Mouse (Mus musculus): Measurements from ENCODE around the gene Fam171a2. TPM values are rescaled to one million over a fixed set of nuclear protein-coding genes. Genes with fewer than 3 reads are reported as not detected.
A peak's percentile ranks its signal among the peaks of the same experiment; 100 is the strongest.

Fam171a2 gene
- polyA plus RNA-seq, 1 experiment from 2014 or later, result 26.0 TPM

DNA sequence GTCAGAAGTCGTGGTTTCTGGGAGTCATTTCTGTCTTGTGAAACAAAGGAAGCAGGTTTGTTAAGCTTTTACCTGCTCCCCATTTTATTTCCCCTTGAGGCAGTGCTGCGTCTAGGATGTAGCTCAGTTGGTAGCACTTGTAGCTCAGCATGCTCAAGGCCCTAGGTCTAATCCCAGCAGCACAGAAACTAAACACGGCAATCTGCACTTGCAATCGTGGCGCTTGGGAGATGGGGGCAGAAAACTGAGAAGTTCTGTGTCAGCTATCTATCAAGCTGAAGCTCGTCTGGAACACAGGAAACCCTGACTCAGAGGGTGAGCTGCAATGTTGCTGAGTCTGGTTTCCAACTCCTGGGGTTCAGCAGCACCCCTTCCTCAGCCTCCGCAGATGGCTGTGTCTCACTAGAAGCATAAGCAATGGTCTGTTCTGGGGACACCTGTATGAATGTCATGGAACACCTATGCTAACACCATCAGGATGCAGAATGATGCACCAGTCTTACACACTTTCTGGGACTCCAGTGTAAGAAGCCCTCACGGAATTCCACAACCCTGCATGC is 18.4 kb downstream of the Fam171a2 start:
- H3K4me3 ChIP-seq (ENCODE audit: low read depth, low read length), result no peak overlapping the region
- no peaks in the 10 kb centered on the region for H3K9me3 ChIP-seq (replicated peaks; ENCODE audit: control insufficient read depth, low read length)
- no peak for DNase-seq (ENCODE audit: low spot score)
- ATAC-seq, result no peak
- H3K4me2 ChIP-seq (ENCODE audit: low read length), result 0 out of 2 replicates have a peak overlapping the region, but pooled peaks have one; percentile 100
- H3K9ac ChIP-seq (ENCODE audit: low read length), result 0 out of 2 replicates have a peak overlapping the region, but pooled peaks have one; percentile 64
- H3K27ac ChIP-seq (ENCODE audit: low read depth, low read length), result no peak overlapping the region
- H3K36me3 ChIP-seq (ENCODE audit: control insufficient read depth, insufficient read depth, low read length), result peaks cover 8% of the 10 kb centered on the region; the same call in 1 of the 2 replicates
- 0 out of 2 replicates have a peak, but pooled peaks cover 3% of the 10 kb centered on the region for H3K4me1 ChIP-seq (ENCODE audit: control insufficient read depth, insufficient read depth, low read length)
- no peaks in the 10 kb centered on the region for H3K27me3 ChIP-seq (replicated peaks; ENCODE audit: control insufficient read depth, insufficient read depth, low read length)
- WGBS, result 75% methylated on average over 8 of the region's 8 CpGs

DNA sequence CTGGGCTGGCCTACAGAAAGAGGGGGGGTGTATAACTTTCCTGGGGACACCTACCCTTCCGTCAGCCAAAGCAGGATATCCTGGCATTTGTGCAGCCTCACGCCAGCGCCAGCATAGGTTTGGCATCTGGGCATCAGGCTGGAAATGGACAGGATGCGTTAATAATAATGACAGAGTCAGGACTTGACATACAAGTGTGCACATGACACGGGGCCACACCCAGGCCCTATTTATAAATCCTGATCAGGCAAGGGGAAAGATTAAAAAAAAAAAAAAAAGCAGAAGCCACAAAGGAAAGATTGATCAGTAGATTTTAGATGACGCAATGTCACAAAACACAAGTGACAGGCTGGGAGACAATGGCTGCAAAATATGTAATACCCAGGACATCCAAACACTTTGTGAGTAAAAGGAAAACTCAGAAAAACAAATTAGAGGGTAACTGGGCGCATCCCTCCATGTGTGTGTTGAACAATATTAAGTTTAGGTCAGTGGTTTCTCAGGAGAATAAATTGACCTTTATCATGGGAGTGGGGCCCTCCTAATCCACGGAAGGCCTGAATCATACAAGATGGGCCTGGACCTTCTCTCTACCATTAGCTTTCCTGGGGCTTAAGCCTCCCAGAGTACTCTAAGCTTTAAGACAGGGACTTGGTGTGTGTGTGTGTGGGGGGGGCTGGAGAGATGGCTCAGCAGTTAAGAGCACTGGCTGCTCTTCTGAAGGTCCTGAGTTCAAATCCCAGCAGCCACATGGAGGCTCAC is 21.7 kb downstream of the Fam171a2 start:
- Histone ChIP-seq H3K4me1 (ENCODE audit: control insufficient read depth, insufficient read depth, low read length) (0 out of 2 replicates have a peak, but pooled peaks cover 3% of the 10 kb centered on the region), H3K27me3 (replicated peaks; ENCODE audit: control insufficient read depth, insufficient read depth, low read length) (no peaks in the 10 kb centered on the region), H3K4me3 (ENCODE audit: low read depth, low read length) (no peak overlapping the region), H3K27ac (ENCODE audit: low read depth, low read length) (no peak overlapping the region), H3K9ac (ENCODE audit: low read length) (no peak overlapping the region), H3K36me3 (ENCODE audit: control insufficient read depth, insufficient read depth, low read length) (no peaks in the 10 kb centered on the region), H3K9me3 (replicated peaks; ENCODE audit: control insufficient read depth, low read length) (no peaks in the 10 kb centered on the region), H3K4me2 (ENCODE audit: low read length) (no peak overlapping the region)
- 86% methylated on average over 8 of the region's 8 CpGs for WGBS
- no peak for ATAC-seq
- DNase-seq (ENCODE audit: low spot score), result no peak

DNA sequence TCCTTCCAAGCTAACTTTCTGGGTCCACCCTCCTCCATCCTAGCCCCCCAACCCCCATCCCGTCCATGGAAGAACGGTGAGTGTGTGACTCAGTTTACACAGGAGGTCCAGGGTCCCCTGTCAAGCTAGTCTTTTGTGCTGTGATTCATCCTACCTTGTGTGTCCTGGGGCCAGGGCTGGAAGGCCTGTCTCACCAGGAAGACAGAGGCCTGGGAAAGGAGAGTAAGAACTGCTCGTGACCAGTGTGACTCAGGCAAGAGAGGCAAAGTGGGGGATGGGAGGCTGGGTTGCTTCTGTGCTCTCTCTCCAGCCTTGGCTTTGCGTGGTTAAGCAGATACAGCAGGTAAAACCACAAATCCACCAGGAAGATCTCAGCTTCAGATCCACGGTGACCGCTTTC is 22.8 kb downstream of the Fam171a2 start:
- ATAC-seq (no peak), DNase-seq (ENCODE audit: low spot score) (no peak)
- 77% methylated on average over 6 of the region's 6 CpGs for WGBS

DNA sequence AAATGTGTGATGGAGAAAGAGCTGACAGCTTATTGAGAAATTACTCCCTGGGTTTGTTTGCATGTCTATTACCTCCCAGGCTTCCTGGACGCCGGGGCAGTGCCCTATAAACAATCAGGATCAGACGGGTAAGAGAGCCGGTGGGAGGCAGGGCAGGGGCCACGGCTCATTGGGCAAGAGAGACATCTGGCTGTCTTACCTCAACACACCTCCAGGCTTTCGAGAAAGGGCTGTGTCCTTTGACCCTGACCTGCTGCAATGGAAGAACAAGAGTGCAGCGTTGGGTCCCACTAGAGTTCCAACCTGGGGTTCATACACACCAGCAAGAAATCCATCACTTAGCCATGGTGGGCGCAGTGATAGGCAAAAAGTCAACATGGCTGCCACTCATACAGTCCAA is 25.9 kb downstream of the Fam171a2 start:
- Histone ChIP-seq H3K36me3 (ENCODE audit: control insufficient read depth, insufficient read depth, low read length) (no peaks in the 10 kb centered on the region), H3K4me1 (ENCODE audit: control insufficient read depth, insufficient read depth, low read length) (no peaks in the 10 kb centered on the region), H3K27me3 (replicated peaks; ENCODE audit: control insufficient read depth, insufficient read depth, low read length) (no peaks in the 10 kb centered on the region), H3K4me2 (ENCODE audit: low read length) (no peak overlapping the region), H3K9me3 (replicated peaks; ENCODE audit: control insufficient read depth, low read length) (no peaks in the 10 kb centered on the region), H3K4me3 (ENCODE audit: low read depth, low read length) (no peak overlapping the region), H3K27ac (ENCODE audit: low read depth, low read length) (no peak overlapping the region), H3K9ac (ENCODE audit: low read length) (no peak overlapping the region)
- no peak for DNase-seq (ENCODE audit: low spot score)
- 67% methylated on average over 8 of the region's 8 CpGs for WGBS
- ATAC-seq, result no peak

More for the DNA sequence above, 22.8 kb downstream of the Fam171a2 start:
- H3K27me3 ChIP-seq (replicated peaks; ENCODE audit: control insufficient read depth, insufficient read depth, low read length), result no peaks in the 10 kb centered on the region
- H3K27ac ChIP-seq (ENCODE audit: low read depth, low read length), result no peak overlapping the region
- no peak overlapping the region for H3K4me2 ChIP-seq (ENCODE audit: low read length)
- no peaks in the 10 kb centered on the region for H3K9me3 ChIP-seq (replicated peaks; ENCODE audit: control insufficient read depth, low read length)
- H3K36me3 ChIP-seq (ENCODE audit: control insufficient read depth, insufficient read depth, low read length), result no peaks in the 10 kb centered on the region
- no peak overlapping the region for H3K9ac ChIP-seq (ENCODE audit: low read length)
- H3K4me1 ChIP-seq (ENCODE audit: control insufficient read depth, insufficient read depth, low read length), result no peaks in the 10 kb centered on the region
- no peak overlapping the region for H3K4me3 ChIP-seq (ENCODE audit: low read depth, low read length)

DNA sequence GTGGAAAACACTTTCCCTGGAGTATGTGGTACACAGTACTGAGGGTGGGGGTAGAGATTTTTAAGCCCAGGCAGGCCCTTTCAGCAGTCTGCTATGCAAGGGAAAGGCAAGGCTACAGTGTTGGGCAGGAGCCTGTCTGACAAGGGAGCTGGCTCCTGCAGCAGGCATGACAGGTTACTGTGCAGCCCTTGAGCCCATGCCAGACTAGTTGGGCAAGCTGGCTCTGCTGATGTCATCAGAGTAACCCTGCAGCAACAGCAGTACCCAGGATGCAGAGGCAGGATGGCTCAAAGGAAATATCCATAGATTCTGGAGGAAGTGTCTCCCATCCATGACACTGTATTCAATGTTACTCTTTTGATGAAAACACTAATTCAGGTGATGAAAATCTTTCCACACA is 28.6 kb downstream of the Fam171a2 start:
- Histone ChIP-seq H3K27ac (ENCODE audit: low read depth, low read length) (no peak overlapping the region), H3K4me3 (ENCODE audit: low read depth, low read length) (no peak overlapping the region), H3K9ac (ENCODE audit: low read length) (no peak overlapping the region), H3K9me3 (replicated peaks; ENCODE audit: control insufficient read depth, low read length) (no peaks in the 10 kb centered on the region), H3K4me1 (ENCODE audit: control insufficient read depth, insufficient read depth, low read length) (no peaks in the 10 kb centered on the region), H3K27me3 (replicated peaks; ENCODE audit: control insufficient read depth, insufficient read depth, low read length) (no peaks in the 10 kb centered on the region), H3K4me2 (ENCODE audit: low read length) (no peak overlapping the region), H3K36me3 (ENCODE audit: control insufficient read depth, insufficient read depth, low read length) (no peaks in the 10 kb centered on the region)
- no peak for DNase-seq (ENCODE audit: low spot score)
- ATAC-seq, result no peak

DNA sequence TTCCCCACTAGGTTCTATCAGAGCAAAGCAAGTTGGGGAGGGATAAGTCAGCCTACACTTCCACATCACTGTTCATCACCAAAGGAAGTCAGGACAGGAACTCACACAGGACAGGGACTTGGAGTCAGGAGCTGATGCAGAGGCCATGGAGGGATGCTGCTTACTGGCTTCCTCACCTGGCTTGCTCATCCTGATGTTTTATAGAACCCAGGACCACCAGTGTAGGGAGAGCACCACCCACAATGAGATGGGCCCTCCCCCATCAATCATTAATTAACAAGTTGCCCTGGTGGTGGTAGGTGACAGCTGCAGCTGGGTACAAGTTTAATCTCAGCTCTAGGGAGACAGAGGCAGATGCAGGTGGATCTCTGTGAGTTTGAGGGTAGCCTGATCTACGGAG is 30.3 kb downstream of the Fam171a2 start:
- H3K4me1 ChIP-seq (ENCODE audit: control insufficient read depth, insufficient read depth, low read length), result no peaks in the 10 kb centered on the region
- H3K4me2 ChIP-seq (ENCODE audit: low read length), result no peak overlapping the region
- H3K9me3 ChIP-seq (replicated peaks; ENCODE audit: control insufficient read depth, low read length), result no peaks in the 10 kb centered on the region
- DNase-seq (ENCODE audit: low spot score), result no peak
- no peaks in the 10 kb centered on the region for H3K36me3 ChIP-seq (ENCODE audit: control insufficient read depth, insufficient read depth, low read length)
- H3K27ac ChIP-seq (ENCODE audit: low read depth, low read length), result no peak overlapping the region
- WGBS, result 79% methylated on average over 1 of the region's 1 CpGs
- no peak overlapping the region for H3K9ac ChIP-seq (ENCODE audit: low read length)
- ATAC-seq, result no peak
- no peak overlapping the region for H3K4me3 ChIP-seq (ENCODE audit: low read depth, low read length)
- H3K27me3 ChIP-seq (replicated peaks; ENCODE audit: control insufficient read depth, insufficient read depth, low read length), result no peaks in the 10 kb centered on the region

DNA sequence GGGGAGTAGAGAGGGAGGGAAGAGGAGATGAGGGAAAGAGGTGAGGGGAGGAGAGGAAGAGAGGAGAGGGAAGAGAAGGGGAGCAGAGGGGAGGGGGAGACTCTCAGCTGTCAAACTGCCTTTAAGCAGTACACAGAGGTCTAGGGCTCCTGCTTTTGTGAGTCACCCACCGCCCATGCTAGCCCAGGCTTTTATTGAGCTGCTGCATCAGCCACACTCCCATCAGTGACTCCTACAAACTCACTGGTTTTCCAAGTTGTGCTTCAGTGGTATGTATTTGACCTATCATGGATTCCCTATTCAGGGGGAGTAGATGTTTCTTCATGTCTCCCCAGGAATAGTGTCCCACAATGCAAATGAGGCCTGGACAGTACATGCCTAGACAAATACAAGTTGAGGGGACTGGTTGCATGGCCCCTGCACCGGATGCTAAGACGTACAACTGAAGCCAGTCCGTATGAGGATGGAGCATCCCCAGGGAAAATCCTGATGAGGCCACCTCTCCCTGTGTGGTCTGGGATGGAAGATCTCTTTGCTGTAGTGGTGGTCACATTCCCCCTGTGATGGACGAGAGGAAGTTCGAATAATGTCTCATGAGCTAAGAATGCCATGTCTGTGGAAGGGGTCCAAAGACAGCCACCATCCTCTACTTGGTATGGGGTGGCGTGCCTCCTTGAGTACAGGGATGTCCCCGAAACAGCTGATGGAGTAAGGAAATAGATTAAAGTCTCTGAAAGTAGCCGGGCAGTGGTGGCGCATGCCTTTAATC is 32.3 kb downstream of the Fam171a2 start:
- Histone ChIP-seq H3K36me3 (ENCODE audit: control insufficient read depth, insufficient read depth, low read length) (no peaks in the 10 kb centered on the region), H3K4me3 (ENCODE audit: low read depth, low read length) (no peak overlapping the region), H3K4me1 (ENCODE audit: control insufficient read depth, insufficient read depth, low read length) (no peaks in the 10 kb centered on the region), H3K9ac (ENCODE audit: low read length) (no peak overlapping the region), H3K27me3 (replicated peaks; ENCODE audit: control insufficient read depth, insufficient read depth, low read length) (no peaks in the 10 kb centered on the region), H3K4me2 (ENCODE audit: low read length) (no peak overlapping the region), H3K9me3 (replicated peaks; ENCODE audit: control insufficient read depth, low read length) (no peaks in the 10 kb centered on the region), H3K27ac (ENCODE audit: low read depth, low read length) (no peak overlapping the region)
- 74% methylated on average over 10 of the region's 10 CpGs for WGBS
- ATAC-seq, result no peak
- DNase-seq (ENCODE audit: low spot score), result no peak

DNA sequence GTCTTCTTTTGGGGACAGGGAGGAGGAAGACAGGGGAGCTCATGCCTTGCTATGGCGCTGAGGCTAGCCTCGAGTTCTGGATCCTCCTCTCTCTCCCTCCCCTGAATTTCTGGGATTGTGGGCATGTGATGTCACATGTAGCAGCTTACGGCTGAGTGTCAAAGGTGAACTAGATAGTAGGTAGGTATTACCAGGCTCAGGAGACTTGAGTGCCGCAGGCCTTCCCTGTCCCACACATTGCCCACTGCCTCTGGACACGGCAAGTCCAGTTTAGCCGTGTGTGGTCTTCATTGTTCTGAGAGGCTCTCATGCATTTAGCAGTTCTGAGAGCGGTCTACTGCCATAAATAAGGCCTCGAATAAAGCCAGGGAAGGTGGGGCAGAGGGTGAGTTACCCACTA is 34.4 kb downstream of the Fam171a2 start:
- WGBS, result 73% methylated on average over 8 of the region's 8 CpGs
- ATAC-seq, result no peak
- Histone ChIP-seq H3K9ac (ENCODE audit: low read length) (no peak overlapping the region), H3K4me1 (ENCODE audit: control insufficient read depth, insufficient read depth, low read length) (peaks cover 1% of the 10 kb centered on the region; the same call in 1 of the 2 replicates), H3K4me3 (ENCODE audit: low read depth, low read length) (no peak overlapping the region), H3K36me3 (ENCODE audit: control insufficient read depth, insufficient read depth, low read length) (no peaks in the 10 kb centered on the region), H3K9me3 (replicated peaks; ENCODE audit: control insufficient read depth, low read length) (no peaks in the 10 kb centered on the region), H3K27ac (ENCODE audit: low read depth, low read length) (no peak overlapping the region), H3K27me3 (replicated peaks; ENCODE audit: control insufficient read depth, insufficient read depth, low read length) (no peaks in the 10 kb centered on the region), H3K4me2 (ENCODE audit: low read length) (no peak overlapping the region)
- DNase-seq (ENCODE audit: low spot score), result no peak

All from forebrain, embryonic 14.5 days (tissue).